Mouse (Mus musculus) naive thymus-derived CD4-positive, alpha-beta T cell, adult 2 months (primary cell): ENCODE data around the gene Fgf12.

Experiments used
- DNase-seq: peaks from one replicate; pipeline ENCODE4 v3.0.0-alpha.2; 2011; ENCODE audit warnings: low read depth

The Fgf12 gene

DNA sequence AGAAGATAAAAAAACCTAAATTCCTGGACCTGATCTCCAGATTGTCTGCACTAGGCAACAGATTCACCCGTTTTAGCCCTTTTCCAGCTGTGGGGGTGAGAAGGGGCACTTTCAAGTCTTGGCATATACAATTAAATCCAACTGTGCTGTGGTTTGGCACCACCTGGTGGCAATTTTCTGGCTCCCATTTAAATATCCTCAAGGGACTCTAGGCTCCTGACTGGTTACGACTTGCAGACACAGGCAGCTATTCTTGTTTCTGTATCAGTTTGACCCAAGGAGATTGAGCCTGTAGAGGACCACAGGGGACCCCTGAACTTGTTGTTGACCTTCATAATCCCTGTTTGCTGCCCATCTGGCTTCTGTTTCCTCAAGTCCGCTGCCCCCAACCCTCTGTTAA, 141.9 kb downstream of the Fgf12 start:
- no peak for DNase-seq

GRCm38 (mm10) chr16:28603155-28603554, 149.7 kb downstream of the Fgf12 start:
- no peak for DNase-seq

GRCm38 (mm10) chr16:28601723-28602122, 151.1 kb downstream of the Fgf12 start:
- DNase-seq, result no peak

DNA sequence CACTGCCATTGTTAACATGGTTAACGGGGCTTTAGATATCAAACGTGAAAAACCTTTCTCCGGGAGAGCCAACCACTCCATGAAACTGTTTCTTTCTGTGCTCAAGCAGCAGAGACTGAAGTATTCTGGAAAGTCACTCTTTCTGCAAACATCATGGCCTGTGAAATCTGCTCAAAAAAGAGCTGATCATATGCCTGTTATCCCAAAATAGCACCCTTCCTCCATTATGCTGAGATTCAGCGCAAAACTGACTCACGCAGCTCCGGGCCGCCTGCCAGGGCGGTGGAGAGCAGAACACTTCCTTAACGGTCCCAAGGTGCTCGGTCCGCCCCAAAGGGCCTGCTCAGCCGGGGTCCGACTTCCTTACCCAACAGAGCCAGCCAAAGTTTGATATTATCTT, 156.8 kb downstream of the Fgf12 start:
- DNase-seq, result no peak

DNA sequence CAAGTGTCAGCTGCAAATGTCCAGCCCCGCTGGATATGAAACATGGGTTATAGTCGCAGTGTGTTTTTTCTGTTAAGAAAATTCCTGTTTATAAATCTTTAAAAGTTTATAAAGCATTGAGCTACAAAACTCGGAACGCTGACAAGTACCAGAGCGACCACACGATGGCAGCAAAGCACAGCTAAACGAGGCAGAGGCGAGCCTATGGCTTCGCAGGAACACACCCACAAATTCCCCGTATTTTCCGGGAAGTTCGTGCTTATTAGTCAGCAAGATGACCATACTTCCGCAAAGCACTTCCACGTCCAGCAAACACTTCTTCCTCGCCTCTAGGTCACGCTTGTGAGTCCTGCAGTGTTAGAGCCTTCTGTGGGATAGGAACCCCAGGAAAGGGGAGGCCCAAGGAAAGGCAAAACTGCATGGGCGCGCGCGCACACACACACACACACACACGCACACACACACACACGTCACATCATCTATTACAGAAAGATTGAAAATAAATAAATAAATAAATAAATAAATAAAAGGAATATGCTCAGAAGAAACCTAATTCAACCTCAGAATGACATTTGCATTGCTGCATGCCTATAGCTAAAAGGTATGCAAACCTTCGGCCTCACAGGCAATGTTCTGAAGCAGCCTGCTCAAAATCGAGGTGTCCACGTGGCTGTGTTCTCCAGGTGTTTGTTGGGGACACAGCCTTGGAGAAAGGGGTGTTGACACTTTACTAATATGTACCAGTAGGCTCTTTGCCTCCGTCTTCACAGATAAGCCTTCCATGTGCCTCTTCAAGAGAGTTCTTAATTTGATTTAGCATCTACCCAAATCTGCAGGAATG, 159.6 kb downstream of the Fgf12 start:
- DNase-seq, result no peak

DNA sequence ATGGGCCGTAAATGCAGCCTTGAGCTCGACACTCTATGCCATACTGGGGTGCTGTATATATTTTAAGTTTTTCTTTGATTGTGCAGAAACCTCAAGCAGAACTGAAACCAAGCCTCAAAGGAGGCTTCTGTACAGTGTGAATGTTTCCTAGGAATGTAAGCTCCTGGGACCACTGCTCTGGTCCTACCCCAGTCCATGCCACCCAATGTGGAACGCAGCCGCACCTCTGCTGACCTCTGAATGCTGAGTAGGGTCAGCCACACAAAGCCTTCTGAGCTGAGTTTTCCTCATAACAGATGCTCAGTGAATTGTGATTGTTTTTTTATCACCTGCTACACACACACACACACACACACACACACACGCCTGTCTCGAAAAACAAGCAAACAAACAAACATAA, 160.4 kb downstream of the Fgf12 start:
- DNase-seq, result no peak

GRCm38 (mm10) chr16:28591583-28591982, 161.3 kb downstream of the Fgf12 start:
- no peak for DNase-seq

GRCm38 (mm10) chr16:28572212-28572611, 180.7 kb downstream of the Fgf12 start:
- DNase-seq, result no peak

- no peak for DNase-seq
These were observed 188.1 kb downstream of the Fgf12 start for GRCm38 (mm10) chr16:28564716-28565217.

DNA sequence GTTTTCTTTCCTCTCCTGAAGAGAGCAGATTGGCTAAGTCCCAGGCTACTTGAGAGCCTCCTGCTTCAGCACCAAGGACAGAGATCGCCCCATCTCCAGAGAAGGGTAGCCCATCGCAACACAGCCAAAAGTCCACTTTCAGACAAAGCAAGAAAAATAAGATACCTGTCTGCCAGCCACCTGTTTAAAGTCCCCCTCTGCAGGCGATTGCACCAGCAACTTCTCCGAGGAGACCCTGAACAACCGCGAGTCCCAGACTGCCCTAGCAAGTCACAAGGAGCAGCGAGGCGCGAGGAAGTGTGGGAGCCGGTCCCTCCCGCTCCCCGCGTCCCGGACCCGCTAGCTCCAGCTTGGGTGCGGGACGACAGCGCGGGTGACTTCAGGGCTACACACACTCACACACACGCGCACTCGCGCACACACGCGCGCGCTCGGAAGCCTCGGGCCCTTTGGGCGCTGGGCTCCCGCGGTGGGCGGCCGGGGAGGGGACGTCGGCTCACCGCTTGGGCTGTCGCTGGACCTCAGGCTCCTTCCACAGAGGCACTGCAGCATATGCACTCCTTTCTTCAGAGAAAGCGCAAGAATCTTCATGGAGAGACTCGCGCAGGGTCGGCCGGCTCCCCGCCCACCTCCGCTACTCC, 188.7 kb downstream of the Fgf12 start:
- DNase-seq, result no peak

GRCm38 (mm10) chr16:28562847-28563246, 190.0 kb downstream of the Fgf12 start:
- DNase-seq, result no peak

DNA sequence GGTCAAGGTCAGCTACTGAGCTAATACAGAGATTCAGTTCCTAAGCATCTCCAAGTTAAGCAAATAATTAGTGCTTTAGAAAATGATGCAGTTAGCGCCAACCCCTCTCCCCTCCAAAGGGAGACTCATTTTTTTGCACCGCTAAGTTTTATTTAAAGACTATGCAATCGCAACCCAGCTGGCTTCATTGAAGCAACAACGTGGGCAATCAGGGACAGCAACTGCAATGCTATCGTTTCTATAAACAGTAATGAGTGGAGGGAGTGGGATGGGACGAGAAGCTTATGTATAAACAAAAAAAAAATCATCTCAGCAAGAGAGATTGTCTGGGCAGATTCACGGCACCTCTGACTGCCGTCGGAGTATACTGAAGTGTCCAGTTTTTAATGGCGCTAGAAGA, 197.6 kb downstream of the Fgf12 start:
- no peak for DNase-seq

GRCm38 (mm10) chr16:28539423-28539822, 213.4 kb downstream of the Fgf12 start:
- no peak for DNase-seq

DNA sequence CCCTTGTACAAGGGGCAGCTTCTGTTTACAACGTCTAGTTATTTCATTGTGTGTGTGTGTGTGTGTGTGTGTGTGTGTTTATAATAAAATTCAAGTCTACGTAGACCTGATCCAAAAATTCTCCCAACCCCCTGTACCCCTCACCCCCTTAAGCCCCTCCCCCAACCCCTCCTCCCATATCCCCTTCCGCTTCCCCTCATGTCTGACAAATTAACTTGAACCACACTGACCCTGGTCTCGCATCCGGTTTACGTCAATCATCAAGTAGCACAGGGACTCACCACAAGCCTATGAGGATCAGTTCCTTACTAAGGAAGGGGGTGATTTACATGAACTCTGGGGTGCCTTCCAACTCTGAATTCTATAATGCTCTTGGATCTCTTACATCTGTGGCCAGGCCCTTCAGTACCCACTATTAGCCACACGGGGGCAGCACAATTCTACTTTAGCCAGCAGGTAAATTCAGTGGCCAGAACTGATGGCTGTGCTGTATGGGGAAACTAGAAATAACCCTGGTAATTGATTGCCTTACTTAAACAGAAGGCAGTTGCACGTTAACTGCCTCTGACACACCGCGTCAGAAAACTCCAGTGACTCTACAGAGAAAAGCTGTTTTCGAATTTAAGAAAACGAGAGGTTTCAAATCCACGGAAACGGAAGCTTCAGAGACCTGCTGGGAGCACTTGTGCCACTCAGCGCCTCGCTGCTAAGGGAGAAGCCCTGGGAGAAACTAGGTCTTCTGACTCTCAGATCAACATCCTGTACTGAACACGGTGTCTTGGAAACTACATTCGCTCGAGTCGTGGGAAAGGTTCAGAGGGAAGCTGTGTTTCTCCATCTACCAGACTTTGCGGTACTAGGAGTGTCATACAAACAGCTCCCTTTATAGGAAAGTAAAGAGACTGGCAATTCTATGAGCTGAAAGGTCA, 235.0 kb downstream of the Fgf12 start:
- DNase-seq, result peak; percentile 16

DNA sequence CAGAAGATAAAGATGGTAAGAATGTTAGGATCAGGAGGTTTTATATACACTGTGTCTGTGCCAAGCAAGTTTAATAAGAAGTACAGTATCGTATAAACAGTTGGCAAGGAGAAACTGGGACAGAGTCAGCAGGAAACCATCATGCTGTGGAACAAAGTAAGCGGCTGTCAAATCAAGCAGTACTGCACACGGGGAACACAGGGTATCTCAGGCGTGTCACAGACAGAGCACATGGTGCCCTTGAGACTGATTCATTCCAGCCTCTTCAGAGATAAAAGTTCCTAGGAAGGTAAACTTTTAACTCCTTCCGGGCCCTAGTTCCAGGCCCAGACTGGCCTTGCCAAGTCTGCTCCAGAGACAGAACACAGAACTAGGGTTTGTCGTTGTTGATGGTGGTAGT, 240.4 kb downstream of the Fgf12 start:
- no peak for DNase-seq

- no peak for DNase-seq
These were observed 241.5 kb downstream of the Fgf12 start for GRCm38 (mm10) chr16:28511413-28511812.

- DNase-seq, result no peak
These were observed 254.8 kb downstream of the Fgf12 start for GRCm38 (mm10) chr16:28497971-28498607.

DNA sequence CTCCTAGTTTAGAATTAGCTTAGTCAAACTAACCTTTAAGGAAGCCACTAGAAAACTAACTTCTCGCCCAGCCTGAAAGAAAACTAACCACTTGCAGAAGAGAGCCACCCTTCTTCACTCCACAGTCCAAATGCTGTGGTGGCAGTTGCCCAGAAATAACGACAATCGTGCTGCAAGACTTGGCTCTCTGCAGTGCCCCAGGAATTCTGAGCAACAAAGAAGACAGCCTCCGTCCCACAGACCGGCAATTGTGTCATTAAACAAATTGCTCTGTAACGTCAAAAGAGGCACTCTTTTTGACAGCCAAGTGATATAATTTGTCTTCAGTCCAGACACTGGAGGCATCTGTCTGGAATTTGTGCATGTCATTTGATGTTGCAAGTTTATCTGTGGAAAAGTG, 261.2 kb downstream of the Fgf12 start:
- DNase-seq, result no peak

- no peak for DNase-seq
These were observed 262.4 kb downstream of the Fgf12 start for GRCm38 (mm10) chr16:28490515-28490914.

DNA sequence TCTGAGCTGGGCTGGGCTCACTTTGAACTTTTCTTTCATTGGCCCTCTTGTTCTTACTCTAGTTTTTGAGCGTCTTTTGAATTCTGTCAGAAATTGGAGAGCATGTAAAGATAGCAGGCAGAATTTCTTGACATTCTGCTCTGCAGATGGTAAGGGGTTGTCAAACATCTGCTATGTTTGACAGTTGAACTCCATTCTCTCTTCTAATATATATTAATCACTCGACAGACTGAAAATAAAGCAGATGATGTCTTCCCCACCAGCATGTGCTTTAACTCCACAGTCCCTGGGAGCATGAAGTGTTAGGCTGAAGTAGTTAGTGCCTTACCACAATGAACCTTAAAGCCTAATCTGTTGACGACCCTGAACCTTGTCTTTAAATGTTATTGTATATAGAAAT, 267.9 kb downstream of the Fgf12 start:
- DNase-seq, result no peak

DNA sequence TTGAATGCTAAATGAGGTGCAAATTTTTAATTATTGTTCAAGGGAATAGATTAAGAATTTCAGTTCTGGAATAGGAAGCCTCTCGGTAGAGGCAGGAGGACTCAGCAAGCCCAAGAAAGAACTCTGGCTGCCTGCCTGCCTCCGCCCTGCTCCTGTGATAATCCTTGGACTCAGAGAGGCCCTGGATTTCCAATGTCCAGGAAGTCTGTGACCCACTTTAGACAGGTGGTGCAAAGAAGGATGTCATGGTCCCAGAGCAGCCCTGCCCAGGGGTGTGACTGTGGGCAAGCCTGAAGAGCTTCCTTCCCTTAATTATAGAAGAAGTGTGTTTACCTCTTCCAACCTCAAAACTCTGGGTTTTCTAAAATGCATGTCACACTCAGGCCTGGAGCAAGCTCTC, 273.8 kb downstream of the Fgf12 start:
- DNase-seq, result no peak

DNA sequence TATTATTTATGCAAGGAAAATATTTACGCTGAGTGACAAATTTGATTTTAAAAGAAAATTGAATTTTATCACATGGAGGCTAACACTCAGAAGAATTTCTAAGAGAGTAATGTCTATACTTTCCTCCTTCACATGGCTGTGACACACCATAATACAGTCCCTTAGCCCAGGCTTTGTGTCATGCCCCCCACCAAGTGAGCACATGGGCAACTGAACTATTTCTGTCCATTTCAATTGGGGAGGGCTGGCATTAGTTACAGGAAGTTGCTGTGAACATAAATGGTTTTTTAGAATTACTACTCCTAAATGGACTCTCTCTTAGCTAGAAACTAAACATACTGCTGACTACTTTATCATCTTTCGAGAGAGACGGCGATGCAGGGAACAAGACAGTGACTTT, 276.2 kb downstream of the Fgf12 start:
- no peak for DNase-seq
